Mouse (Mus musculus): ENCODE data around the gene Vegfa.
A peak's percentile ranks its signal among the peaks of the same experiment; 100 is the strongest.

Gene Vegfa

GRCm38 (mm10) chr17:46051356-46051755 is 19.2 kb upstream of the Vegfa start:
- DNase-seq (ENCODE audit: low spot score in 2 of 2): no peak

GRCm38 (mm10) chr17:46049567-46049966 is 17.4 kb upstream of the Vegfa start:
- DNase-seq (ENCODE audit: low spot score in 2 of 2): no peak

GRCm38 (mm10) chr17:46048184-46048583 is 16.0 kb upstream of the Vegfa start:
- DNase-seq (ENCODE audit: low spot score in 2 of 2): no peak

- DNase-seq (ENCODE audit: low spot score in 2 of 2): no peak
These were observed 13.6 kb upstream of the Vegfa start for GRCm38 (mm10) chr17:46045742-46046141.

- DNase-seq (ENCODE audit: low spot score in 2 of 2): no peak
These were observed 12.8 kb upstream of the Vegfa start for GRCm38 (mm10) chr17:46044953-46045352.

- no peak for DNase-seq (ENCODE audit: low spot score in 2 of 2)
These were observed 10.0 kb upstream of the Vegfa start for GRCm38 (mm10) chr17:46042158-46042557.

- no peak for DNase-seq (ENCODE audit: low spot score in 2 of 2)
These were observed 9.5 kb upstream of the Vegfa start for GRCm38 (mm10) chr17:46041679-46042078.

- DNase-seq (ENCODE audit: low spot score in 2 of 2): no peak
These were observed 9.1 kb upstream of the Vegfa start for GRCm38 (mm10) chr17:46041223-46041622.

GRCm38 (mm10) chr17:46040561-46040960 is 8.4 kb upstream of the Vegfa start:
- no peak for DNase-seq (ENCODE audit: low spot score in 2 of 2)

- no peak for DNase-seq (ENCODE audit: low spot score in 2 of 2)
These were observed 6.7 kb upstream of the Vegfa start for GRCm38 (mm10) chr17:46038906-46039305.

- no peak for DNase-seq (ENCODE audit: low spot score in 2 of 2)
These were observed 4.2 kb upstream of the Vegfa start for GRCm38 (mm10) chr17:46036400-46036799.

GRCm38 (mm10) chr17:46034110-46034509 is 1.9 kb upstream of the Vegfa start:
- DNase-seq (ENCODE audit: low spot score in 2 of 2): no peak

- DNase-seq (ENCODE audit: low spot score in 2 of 2): no peak
These were observed 1.4 kb upstream of the Vegfa start for GRCm38 (mm10) chr17:46033607-46034006.

- DNase-seq (ENCODE audit: low spot score in 2 of 2): no peak
These were observed 953 bp upstream of the Vegfa start for GRCm38 (mm10) chr17:46033122-46033521.

GRCm38 (mm10) chr17:46031621-46032211 is 453 bp downstream of the Vegfa start:
- DNase-seq (ENCODE audit: low spot score in 2 of 2): peak in 1 of 2 experiments; percentile 56

GRCm38 (mm10) chr17:46030731-46031620 is 1.2 kb downstream of the Vegfa start:
- DNase-seq (ENCODE audit: low spot score in 2 of 2): peak; percentile 47 to 59

- peak in 1 of 2 experiments; percentile 38 for DNase-seq (ENCODE audit: low spot score in 2 of 2)
These were observed 1.8 kb downstream of the Vegfa start for GRCm38 (mm10) chr17:46030323-46030730.

GRCm38 (mm10) chr17:46029554-46030207 is 2.5 kb downstream of the Vegfa start:
- DNase-seq (ENCODE audit: low spot score in 2 of 2): no peak

- DNase-seq (ENCODE audit: low spot score in 2 of 2): no peak
These were observed 3.1 kb downstream of the Vegfa start for GRCm38 (mm10) chr17:46029052-46029553.

GRCm38 (mm10) chr17:46028210-46029051 is 3.7 kb downstream of the Vegfa start:
- no peak for DNase-seq (ENCODE audit: low spot score in 2 of 2)
